ENCODE assay signal across 19 mouse cellular contexts in genomic region chr16:58622377-58622776, GRCm38 (mm10). TPM values are rescaled to one million over a fixed set of nuclear protein-coding genes. Genes with fewer than 3 reads are reported as not detected.
"Had no signal": no experiment of that assay in that cellular context is flagged by ENCODE, and none has a peak within 500 bp of the region (broad histone marks: within the 10 kb centered on the region; RNA-seq: fewer than 3 reads in every experiment).

No protein-coding gene starts in this region.

- DNase-seq: left cerebral cortex, postnatal 4 days; lung, embryonic 14.5 days; spleen, adult 18-20 months; thymus, postnatal 36 days had no signal

- H3K27ac ChIP-seq: intestine, embryonic 15.5 days; limb, embryonic 13.5 days; liver, embryonic 14.5 days; midbrain, embryonic 13.5 days had no signal

- H3K4me1 ChIP-seq: intestine, embryonic 15.5 days; midbrain, embryonic 13.5 days had no signal

- H3K4me2 ChIP-seq: intestine, embryonic 15.5 days; limb, embryonic 13.5 days; lung, embryonic 14.5 days; midbrain, embryonic 13.5 days had no signal

- H3K4me3 ChIP-seq: intestine, embryonic 15.5 days; limb, embryonic 13.5 days; midbrain, embryonic 13.5 days had no signal

- H3K9me3 ChIP-seq: intestine, embryonic 15.5 days; limb, embryonic 13.5 days; midbrain, embryonic 13.5 days had no signal

- H3K27me3 ChIP-seq: intestine, embryonic 15.5 days; limb, embryonic 13.5 days; midbrain, embryonic 13.5 days had no signal

- ATAC-seq: intestine, embryonic 15.5 days; midbrain, embryonic 13.5 days had no signal

- H3K9ac ChIP-seq: intestine, embryonic 15.5 days; limb, embryonic 13.5 days; liver, embryonic 14.5 days; lung, embryonic 14.5 days; midbrain, embryonic 13.5 days had no signal

- H3K36me3 ChIP-seq: intestine, embryonic 15.5 days; limb, embryonic 13.5 days; midbrain, embryonic 13.5 days had no signal

RNA-seq across cellular contexts. Expression of gene Gm813, which starts 5.6 kb away (rescaled TPM):
- total RNA-seq: layer of hippocampus, adult 8-10 months; layer of hippocampus, postnatal 14 days; left cerebral cortex, adult 18-20 months; left cerebral cortex, postnatal 10 days; left cerebral cortex, postnatal 4 days; liver, adult 2 months; megakaryocyte progenitor cell, adult 5-6 weeks; midbrain, postnatal 0 days had no signal
- polyA plus RNA-seq: intestine, embryonic 15.5 days; large intestine, adult 2 months; limb, embryonic 13.5 days; liver, adult 2 months; liver, embryonic 14.5 days; lung, embryonic 14.5 days; midbrain, embryonic 13.5 days; midbrain, postnatal 0 days; neural tube, embryonic 14.5 days; stomach, embryonic 16.5 days; thymus, postnatal 0 days had no signal

RNA-seq across cellular contexts. Expression of gene E330017A01Rik, which starts 16.2 kb away (rescaled TPM):
- total RNA-seq: layer of hippocampus, adult 8-10 months; layer of hippocampus, postnatal 14 days; left cerebral cortex, adult 18-20 months; left cerebral cortex, postnatal 10 days; left cerebral cortex, postnatal 4 days; liver, adult 2 months; megakaryocyte progenitor cell, adult 5-6 weeks; midbrain, postnatal 0 days had no signal
- polyA plus RNA-seq: intestine, embryonic 15.5 days; large intestine, adult 2 months; limb, embryonic 13.5 days; liver, adult 2 months; liver, embryonic 14.5 days; lung, embryonic 14.5 days; midbrain, embryonic 13.5 days; neural tube, embryonic 14.5 days; stomach, embryonic 16.5 days; thymus, postnatal 0 days had no signal
